In the genomic region with DNA sequence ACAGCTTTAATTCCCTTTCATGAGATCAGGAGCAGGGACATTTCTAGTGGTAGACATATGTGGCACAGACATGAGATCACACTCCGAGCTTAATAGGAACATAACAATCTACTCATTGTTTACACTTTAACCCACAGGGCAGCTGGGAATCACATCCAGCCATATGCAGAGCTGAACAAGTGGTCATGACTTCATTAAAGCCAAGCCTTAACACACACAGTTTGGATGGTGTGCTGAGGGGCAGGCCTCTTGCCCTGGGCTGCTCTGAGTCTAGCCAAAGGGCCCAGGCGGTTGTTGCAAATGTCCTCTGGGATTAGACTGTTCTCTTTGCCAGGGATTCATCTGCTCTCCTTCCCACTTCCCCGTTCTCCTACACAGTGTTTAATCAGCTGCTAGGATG, we compare ENCODE assay signal across 18 mouse cellular contexts.
A peak's percentile ranks its signal among the peaks of the same experiment; 100 is the strongest.
DNase-seq lines count a peak whose midpoint lies in the region; ATAC-seq and TF ChIP-seq lines count a peak whose summit lies in the region.
"Had no signal": no experiment of that assay in that cellular context is flagged by ENCODE, and none has a peak within 500 bp of the region (broad histone marks: within the 10 kb centered on the region; RNA-seq: fewer than 3 reads in every experiment).

No protein-coding gene starts in this region.

- no peak overlapping the region for H3K4me3 ChIP-seq in forebrain, embryonic 10.5 days
- no peak overlapping the region for H3K4me3 ChIP-seq in forebrain, postnatal 0 days (ENCODE audit: low read depth, low read length)
- H3K4me3 ChIP-seq in liver, embryonic 14.5 days (ENCODE audit: insufficient read depth in 1 of 2, low read depth in 2 of 2, low read length in 2 of 2): no peak overlapping the region
- no peak overlapping the region for H3K4me3 ChIP-seq in liver, embryonic 11.5 days (ENCODE audit: low read depth, low read length)
- H3K4me3 ChIP-seq in embryonic facial prominence, embryonic 10.5 days: no peak overlapping the region
- H3K4me3 ChIP-seq in liver, embryonic 15.5 days (replicated peaks): no peak overlapping the region
- no peak overlapping the region for H3K4me3 ChIP-seq in kidney, embryonic 16.5 days (ENCODE audit: low read length)
- H3K4me3 ChIP-seq: embryonic facial prominence, embryonic 13.5 days; heart, embryonic 12.5 days had no signal

- peaks cover 58% of the 10 kb centered on the region for H3K4me1 ChIP-seq in forebrain, embryonic 10.5 days
- H3K4me1 ChIP-seq in forebrain, postnatal 0 days (ENCODE audit: insufficient read depth): no peaks in the 10 kb centered on the region
- H3K4me1 ChIP-seq in liver, embryonic 14.5 days (replicated peaks; ENCODE audit: control insufficient read depth in 2 of 2, insufficient read depth in 2 of 2, low read length in 1 of 2): peaks cover 52 to 61% of the 10 kb centered on the region in 2 experiments
- peaks cover 25% of the 10 kb centered on the region for H3K4me1 ChIP-seq in liver, embryonic 11.5 days (replicated peaks; ENCODE audit: control insufficient read depth, insufficient read depth, low read length)
- H3K4me1 ChIP-seq in embryonic facial prominence, embryonic 10.5 days: peaks cover 43% of the 10 kb centered on the region
- peaks cover 84% of the 10 kb centered on the region for H3K4me1 ChIP-seq in liver, embryonic 15.5 days (replicated peaks)
- H3K4me1 ChIP-seq in kidney, embryonic 16.5 days (ENCODE audit: insufficient read depth, low read length): peaks cover 7% of the 10 kb centered on the region; the same call in 1 of the 2 replicates

- H3K36me3 ChIP-seq in forebrain, embryonic 10.5 days (replicated peaks): no peaks in the 10 kb centered on the region
- no peaks in the 10 kb centered on the region for H3K36me3 ChIP-seq in forebrain, postnatal 0 days (ENCODE audit: insufficient read depth)
- H3K36me3 ChIP-seq in liver, embryonic 14.5 days (replicated peaks; ENCODE audit: control insufficient read depth, insufficient read depth, low read depth): peaks cover 14% of the 10 kb centered on the region
- H3K36me3 ChIP-seq in liver, embryonic 11.5 days (ENCODE audit: control insufficient read depth, insufficient read depth, low read length): no peaks in the 10 kb centered on the region
- H3K36me3 ChIP-seq in embryonic facial prominence, embryonic 10.5 days (replicated peaks): no peaks in the 10 kb centered on the region
- H3K36me3 ChIP-seq in liver, embryonic 15.5 days (replicated peaks): peaks cover 25% of the 10 kb centered on the region
- no peaks in the 10 kb centered on the region for H3K36me3 ChIP-seq in kidney, embryonic 16.5 days (ENCODE audit: insufficient read depth, low read length)
- H3K36me3 ChIP-seq: embryonic facial prominence, embryonic 13.5 days; heart, embryonic 12.5 days had no signal

- no peak overlapping the region for H3K9ac ChIP-seq in forebrain, postnatal 0 days
- H3K9ac ChIP-seq in liver, embryonic 14.5 days (replicated peaks): peak overlapping the region; percentile 3; the same call in 1 of the 2 replicates
- H3K9ac ChIP-seq in liver, embryonic 11.5 days (ENCODE audit: low read depth, low read length): no peak overlapping the region
- H3K9ac ChIP-seq in liver, embryonic 15.5 days: no peak overlapping the region
- H3K9ac ChIP-seq in kidney, embryonic 16.5 days (replicated peaks; ENCODE audit: low read length): no peak overlapping the region
- H3K9ac ChIP-seq: embryonic facial prominence, embryonic 13.5 days; heart, embryonic 12.5 days had no signal

- H3K27me3 ChIP-seq in forebrain, embryonic 10.5 days (ENCODE audit: poor library complexity, severe bottlenecking): no peaks in the 10 kb centered on the region
- no peaks in the 10 kb centered on the region for H3K27me3 ChIP-seq in forebrain, postnatal 0 days (ENCODE audit: insufficient read depth, low read length)
- no peaks in the 10 kb centered on the region for H3K27me3 ChIP-seq in liver, embryonic 14.5 days (ENCODE audit: control insufficient read depth, insufficient read depth, low read length)
- no peaks in the 10 kb centered on the region for H3K27me3 ChIP-seq in liver, embryonic 11.5 days (replicated peaks; ENCODE audit: control insufficient read depth, insufficient read depth, low read length)
- no peaks in the 10 kb centered on the region; the same call in 1 of the 2 replicates for H3K27me3 ChIP-seq in embryonic facial prominence, embryonic 10.5 days (replicated peaks; ENCODE audit: low read depth, poor library complexity, severe bottlenecking)
- H3K27me3 ChIP-seq in liver, embryonic 15.5 days: no peaks in the 10 kb centered on the region
- peaks cover 7% of the 10 kb centered on the region; the same call in 1 of the 2 replicates for H3K27me3 ChIP-seq in kidney, embryonic 16.5 days (ENCODE audit: insufficient read depth, low read length)
- H3K27me3 ChIP-seq: embryonic facial prominence, embryonic 13.5 days; heart, embryonic 12.5 days; Patski had no signal

- no peak for TF ChIP-seq EP300 in liver, embryonic 14.5 days (IDR thresholded peaks at IDR 0.05; ENCODE audit: low read depth)

- no peak for TF ChIP-seq CTCF in forebrain, postnatal 0 days (IDR thresholded peaks at IDR 0.05; ENCODE audit: low read depth)
- no peak for TF ChIP-seq CTCF in liver, embryonic 14.5 days (IDR thresholded peaks at IDR 0.05; ENCODE audit: low read depth)

- peak overlapping the region; percentile 51; the same call in 1 of the 2 replicates for H3K27ac ChIP-seq in forebrain, embryonic 10.5 days
- no peak overlapping the region for H3K27ac ChIP-seq in forebrain, postnatal 0 days (ENCODE audit: low read depth, low read length)
- H3K27ac ChIP-seq in liver, embryonic 14.5 days: no peak overlapping the region
- H3K27ac ChIP-seq in liver, embryonic 11.5 days (ENCODE audit: low read depth, low read length): no peak overlapping the region
- H3K27ac ChIP-seq in embryonic facial prominence, embryonic 10.5 days (replicated peaks): 0 out of 2 replicates have a peak overlapping the region, but pooled peaks have one; percentile 57
- peak overlapping the region; percentile 66; the same call in 1 of the 2 replicates for H3K27ac ChIP-seq in liver, embryonic 15.5 days (replicated peaks)
- no peak overlapping the region for H3K27ac ChIP-seq in kidney, embryonic 16.5 days (ENCODE audit: low read length)
- H3K27ac ChIP-seq: embryonic facial prominence, embryonic 13.5 days had no signal

- DNase-seq in forebrain, embryonic 10.5 days (ENCODE audit: extremely low spot score, low spot score): no peak
- DNase-seq in forebrain, postnatal 0 days: no peak
- no peak for DNase-seq in liver, embryonic 14.5 days (ENCODE audit: low read depth in 3 of 3, low spot score in 3 of 3)
- no peak for DNase-seq in liver, embryonic 11.5 days (ENCODE audit: low spot score)
- peak; percentile 22 for DNase-seq in embryonic facial prominence, embryonic 10.5 days (ENCODE audit: low spot score)
- no peak for DNase-seq in testis, postnatal 10 days (ENCODE audit: low spot score)
- DNase-seq: B cell, adult 2 months; cerebellum, postnatal 10 days; gastrocnemius, postnatal 25 days; heart, postnatal 36 days; layer of hippocampus, postnatal 36 days; thymus, adult 2 months had no signal

- no peak for ATAC-seq in forebrain, postnatal 0 days
- ATAC-seq in liver, embryonic 14.5 days (ENCODE audit: insufficient read depth): no peak
- ATAC-seq in liver, embryonic 11.5 days (replicated peaks; ENCODE audit: low FRiP score): no peak
- no peak for ATAC-seq in liver, embryonic 15.5 days (ENCODE audit: insufficient read depth)
- no peak for ATAC-seq in kidney, embryonic 16.5 days (ENCODE audit: low FRiP score, low TSS enrichment)
- ATAC-seq: lung, postnatal 0 days; Patski had no signal

- no peak overlapping the region for H3K4me2 ChIP-seq in forebrain, postnatal 0 days (ENCODE audit: low read depth)
- no peak overlapping the region for H3K4me2 ChIP-seq in liver, embryonic 14.5 days (ENCODE audit: low read depth)
- H3K4me2 ChIP-seq in liver, embryonic 11.5 days: no peak overlapping the region
- no peak overlapping the region for H3K4me2 ChIP-seq in liver, embryonic 15.5 days
- H3K4me2 ChIP-seq in kidney, embryonic 16.5 days (replicated peaks; ENCODE audit: low read depth, low read length): no peak overlapping the region
- H3K4me2 ChIP-seq: embryonic facial prominence, embryonic 13.5 days; heart, embryonic 12.5 days had no signal

- H3K9me3 ChIP-seq in forebrain, embryonic 10.5 days: no peaks in the 10 kb centered on the region
- H3K9me3 ChIP-seq in forebrain, postnatal 0 days (ENCODE audit: low read length): no peaks in the 10 kb centered on the region
- no peaks in the 10 kb centered on the region for H3K9me3 ChIP-seq in liver, embryonic 14.5 days (ENCODE audit: control insufficient read depth, low read length)
- no peaks in the 10 kb centered on the region for H3K9me3 ChIP-seq in liver, embryonic 11.5 days (ENCODE audit: control insufficient read depth, low read length)
- no peaks in the 10 kb centered on the region for H3K9me3 ChIP-seq in embryonic facial prominence, embryonic 10.5 days
- H3K9me3 ChIP-seq in liver, embryonic 15.5 days (replicated peaks): no peaks in the 10 kb centered on the region
- no peaks in the 10 kb centered on the region for H3K9me3 ChIP-seq in kidney, embryonic 16.5 days (ENCODE audit: low read length)
- H3K9me3 ChIP-seq: embryonic facial prominence, embryonic 13.5 days; heart, embryonic 12.5 days had no signal

- WGBS in forebrain, embryonic 10.5 days: 59% methylated on average over 3 of the region's 3 CpGs
- WGBS in forebrain, postnatal 0 days: 26% methylated on average over 3 of the region's 3 CpGs
- WGBS in liver, embryonic 14.5 days (ENCODE audit: insufficient replicate concordance): 83% methylated on average over 3 of the region's 3 CpGs
- WGBS in liver, embryonic 11.5 days: 67% methylated on average over 3 of the region's 3 CpGs
- 25% methylated on average over 3 of the region's 3 CpGs for WGBS in embryonic facial prominence, embryonic 10.5 days
- 75% methylated on average over 3 of the region's 3 CpGs for WGBS in liver, embryonic 15.5 days (ENCODE audit: insufficient replicate concordance)
- 56% methylated on average over 3 of the region's 3 CpGs for WGBS in kidney, embryonic 16.5 days

Comparison
In these comparisons a context has a peak if more than half of its experiments do, and no peak if none do; other contexts are left out.
1. H3K27ac ChIP-seq: peak in forebrain, embryonic 10.5 days (single experiment), embryonic facial prominence, embryonic 10.5 days (single experiment) and liver, embryonic 15.5 days (single experiment); none in forebrain, postnatal 0 days (single experiment), liver, embryonic 14.5 days (single experiment), liver, embryonic 11.5 days (single experiment) and kidney, embryonic 16.5 days (single experiment).